Mouse (Mus musculus) liver, postnatal 0 days (tissue): ENCODE measurements around the gene Ppp4r3a.
"Not testable (repeated sequence)": the region's sequence is repeated elsewhere in the genome, so short reads cannot be mapped to it uniquely, and the experiment has no call there.

ENCODE experiments used
- CTCF ChIP-seq: sonication (generic); IDR thresholded peaks from 2 replicates; pipeline ENCODE4 v1.5.1; 2016; ENCODE audit warnings: antibody characterized with exemption, low read depth
- EP300 ChIP-seq: IDR thresholded peaks from 2 replicates; pipeline ENCODE4 v1.6.1; 2016; ENCODE audit warnings: antibody characterized with exemption, low read depth, mild to moderate bottlenecking

DNA sequence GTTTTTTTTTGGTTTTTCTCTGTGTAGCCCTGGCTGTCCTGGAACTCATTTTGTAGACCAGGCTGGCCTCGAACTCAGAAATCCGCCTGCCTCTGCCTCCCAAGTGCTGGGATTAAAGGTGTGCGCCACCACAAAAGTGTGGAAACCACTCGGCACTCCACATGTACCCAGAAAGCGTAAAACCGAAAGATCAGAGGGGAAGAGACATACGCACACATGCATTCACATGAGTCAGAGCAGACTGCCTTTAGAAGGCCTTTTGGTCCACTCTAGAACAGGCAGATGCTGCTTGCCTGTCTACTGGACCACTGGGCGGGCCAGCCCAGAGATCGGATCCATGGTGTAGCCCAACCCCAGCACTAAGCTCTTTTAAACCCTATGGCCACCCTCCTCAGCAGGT lies 69.8 kb downstream of the Ppp4r3a start:
- TF ChIP-seq CTCF, EP300: not testable (repeated sequence)
